Mouse (Mus musculus) small intestine, adult 2 months (tissue): ENCODE results near the gene Herpud2. TPM values are rescaled to one million over a fixed set of nuclear protein-coding genes. Genes with fewer than 3 reads are reported as not detected.

Experiments
- H3K27ac ChIP-seq: fragments of 200-500 bp; 2 replicates; pipeline ENCODE4 v1.5.1; 2012; ENCODE audit warnings: low read depth, low read length, control low read depth, inconsistent platforms; ENCODE audit not compliant: insufficient read depth
- H3K27me3 ChIP-seq: fragments of 200-500 bp; 2 replicates; pipeline ENCODE4 v1.6.1; 2012; ENCODE audit warnings: mild to moderate bottlenecking, moderate library complexity, low read length, inconsistent platforms; ENCODE audit not compliant: control insufficient read depth, insufficient read depth
- H3K36me3 ChIP-seq: fragments of 200-500 bp; 2 replicates; pipeline ENCODE4 v1.6.1; 2012; ENCODE audit warnings: mild to moderate bottlenecking, low read length, control low read depth, inconsistent platforms; ENCODE audit not compliant: control insufficient read depth, insufficient read depth
- H3K4me1 ChIP-seq: fragments of 200-500 bp; 2 replicates; pipeline ENCODE4 v1.6.1; 2012; ENCODE audit warnings: low read length, inconsistent platforms, mixed read lengths; ENCODE audit not compliant: control insufficient read depth, insufficient read depth, insufficient read length
- H3K4me3 ChIP-seq: fragments of 200-500 bp; 2 replicates; pipeline ENCODE4 v1.5.1; 2012; ENCODE audit warnings: low read depth, mild to moderate bottlenecking, control low read depth, inconsistent platforms, low read length, moderate library complexity
- CTCF ChIP-seq: fragments of 200-500 bp; IDR thresholded peaks from 2 replicates; pipeline ENCODE4 v1.5.1; 2012; ENCODE audit warnings: low read depth, mild to moderate bottlenecking, control low read depth, inconsistent platforms, low read length, moderate library complexity, mixed read lengths; ENCODE audit not compliant: insufficient replicate concordance, insufficient read length; ENCODE audit errors: extremely low read depth
- POLR2A ChIP-seq: fragments of 200-500 bp; IDR thresholded peaks from 2 replicates; pipeline ENCODE4 v1.6.1; 2012; ENCODE audit warnings: low read depth, mild to moderate bottlenecking, control low read depth, inconsistent platforms, low read length, moderate library complexity
- WGBS: fragments of 180-500 bp; shearing (Covaris S2); methylation state at CpG from one replicate; pipeline ENCODE4 v1.1.7; 2018; 5-methylcytosine and 5-hydroxymethylcytosine counted together
- polyA plus RNA-seq: library from polyadenylated mRNA; depleted of rRNA; stranded (reverse); fragments of >200 nt; gene quantifications from 2 replicates; pipeline ENCODE4 v1.2.3, GENCODE M21; 2012

The Herpud2 gene
- polyA plus RNA-seq, 1 experiment = 50.4 TPM

DNA sequence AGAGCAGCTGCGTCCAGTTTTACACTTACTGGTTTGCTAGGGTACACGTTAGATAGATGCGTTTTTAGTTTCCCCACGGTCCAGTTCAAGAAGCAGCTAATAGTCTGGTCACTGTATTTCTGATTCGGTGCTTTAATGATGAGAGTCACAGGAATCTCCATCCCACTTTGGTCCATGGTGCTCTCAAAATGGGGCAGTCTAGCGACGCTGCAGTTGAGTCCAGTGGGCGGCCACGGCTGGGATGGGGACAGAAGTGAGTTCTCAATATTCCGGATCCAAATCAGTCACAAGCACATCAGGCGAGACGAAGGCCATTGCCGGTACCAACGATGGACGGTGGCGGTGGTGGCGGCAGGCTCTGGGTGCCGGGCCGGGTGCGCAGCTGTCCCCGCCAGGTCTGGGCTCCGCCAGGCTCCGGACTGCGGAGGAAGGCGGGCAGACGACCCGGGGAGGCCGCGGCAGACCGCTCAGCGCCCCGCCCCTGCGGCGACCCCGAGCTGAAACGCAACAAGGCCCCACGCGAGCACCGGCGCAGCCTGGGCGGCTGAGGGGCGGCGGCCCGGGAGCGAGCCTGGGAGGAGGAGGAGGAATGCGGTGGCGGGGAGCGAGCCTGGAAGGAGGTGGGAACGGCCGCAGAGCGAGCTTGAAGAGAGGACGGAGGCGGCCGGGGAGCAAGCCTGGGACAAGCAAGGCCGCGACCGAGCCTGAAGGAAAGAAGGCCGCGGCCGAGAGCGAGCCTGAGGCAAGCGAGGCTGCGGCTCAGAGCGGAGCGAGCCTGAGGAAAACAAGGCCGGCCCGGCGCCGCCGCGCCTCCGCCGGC is 619 bp downstream of the Herpud2 start:
- Histone ChIP-seq H3K4me3 (peak overlapping the region; percentile 79), H3K36me3 (peaks cover 1% of the 10 kb centered on the region; the same call in 1 of the 2 replicates), H3K27ac (peak overlapping the region; percentile 97), H3K4me1 (peaks cover 5% of the 10 kb centered on the region), H3K27me3 (no peaks in the 10 kb centered on the region)
- no peak for TF ChIP-seq CTCF
- no peak; the same call in 1 of the 2 replicates for TF ChIP-seq POLR2A
- under 1% methylated on average over 65 of the region's 73 CpGs for WGBS

DNA sequence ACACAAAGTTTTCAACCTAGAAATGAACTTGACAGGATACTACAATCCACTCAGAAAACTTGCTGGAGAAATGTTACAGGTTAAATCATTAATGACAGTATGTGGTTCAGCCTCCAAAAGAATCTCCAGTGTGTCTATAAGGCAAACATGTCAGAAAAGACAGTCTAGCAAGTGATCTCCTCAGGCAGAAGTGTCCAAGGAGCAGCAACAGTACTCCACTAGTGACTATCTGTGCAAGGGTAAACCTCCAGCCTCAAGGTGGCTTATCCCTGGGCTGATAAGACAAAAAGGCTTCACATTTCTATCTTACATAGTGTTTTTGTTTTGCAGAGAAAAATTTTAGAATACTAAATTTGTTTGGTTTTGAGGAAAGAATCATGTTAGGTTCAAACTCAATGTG is 2.9 kb downstream of the Herpud2 start:
- Histone ChIP-seq H3K4me3 (no peak overlapping the region), H3K36me3 (peaks cover 1% of the 10 kb centered on the region; the same call in 1 of the 2 replicates), H3K27ac (no peak overlapping the region), H3K27me3 (no peaks in the 10 kb centered on the region), H3K4me1 (peaks cover 5% of the 10 kb centered on the region)
- TF ChIP-seq POLR2A (no peak), CTCF (no peak)

DNA sequence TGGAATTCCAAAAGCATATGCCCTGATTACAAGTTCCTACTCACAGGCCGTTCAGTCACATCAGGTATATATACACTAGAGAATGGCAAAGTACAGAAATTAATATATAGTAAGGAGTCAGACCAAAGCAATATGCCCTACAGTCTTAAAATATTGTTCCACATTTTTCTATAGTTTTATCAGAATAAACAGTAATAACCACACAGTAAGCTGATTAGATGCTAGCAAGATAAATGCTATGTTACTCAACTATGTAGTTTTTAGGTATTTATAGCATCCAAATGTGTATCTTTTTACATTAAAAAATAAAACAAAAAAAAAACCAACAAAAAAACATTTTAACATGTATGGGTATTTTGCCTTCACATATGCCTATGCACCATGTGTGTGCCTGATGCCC is 5.7 kb downstream of the Herpud2 start:
- no peak overlapping the region for H3K4me3 ChIP-seq
- 85% methylated on average over 1 of the region's 1 CpGs for WGBS
- H3K27me3 ChIP-seq = no peaks in the 10 kb centered on the region
- H3K27ac ChIP-seq = no peak overlapping the region
- H3K36me3 ChIP-seq = peaks cover 1% of the 10 kb centered on the region; the same call in 1 of the 2 replicates
- peaks cover 5% of the 10 kb centered on the region for H3K4me1 ChIP-seq
- TF ChIP-seq POLR2A (no peak), CTCF (no peak)

DNA sequence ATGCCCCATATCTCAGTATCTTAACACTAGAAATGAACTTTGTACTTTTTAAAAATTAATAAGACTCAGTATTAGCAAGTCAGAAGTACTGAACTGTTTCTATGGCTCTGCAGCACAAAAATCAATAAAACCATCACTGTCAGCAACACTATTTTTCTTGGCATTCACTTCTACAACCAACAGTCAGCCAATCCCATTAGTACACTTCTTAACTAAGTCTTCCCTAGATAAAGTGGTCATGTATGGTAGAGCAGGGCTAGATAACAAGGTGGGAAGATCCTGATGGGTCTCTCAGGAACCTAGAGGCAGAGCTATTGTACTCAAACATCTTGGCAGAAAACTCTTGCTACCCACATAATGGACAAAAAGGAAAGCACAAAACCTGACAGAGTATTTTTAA is 7.7 kb downstream of the Herpud2 start:
- Histone ChIP-seq H3K27me3 (no peaks in the 10 kb centered on the region), H3K27ac (no peak overlapping the region), H3K4me1 (peaks cover 5% of the 10 kb centered on the region; the same call in 1 of the 2 replicates), H3K36me3 (peaks cover 1% of the 10 kb centered on the region; the same call in 1 of the 2 replicates), H3K4me3 (no peak overlapping the region)
- TF ChIP-seq POLR2A (no peak), CTCF (no peak)

DNA sequence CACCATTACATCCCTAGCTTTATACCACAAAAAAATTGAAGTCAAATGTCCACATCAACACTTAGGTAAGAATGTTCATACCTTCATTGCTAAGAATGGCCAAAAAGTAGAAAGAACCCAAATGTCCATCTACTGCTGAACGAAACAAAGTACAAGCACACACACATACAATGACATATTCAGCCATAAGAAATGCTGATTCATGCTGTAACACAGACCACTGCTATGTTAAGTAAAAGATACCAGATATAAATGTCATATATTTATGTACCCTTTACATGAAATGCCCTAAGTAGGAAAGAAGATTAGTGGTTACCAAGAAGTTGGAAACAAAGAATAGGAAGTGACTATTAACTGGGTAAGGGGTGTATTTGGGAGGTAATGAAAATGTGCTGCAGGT is 8.6 kb downstream of the Herpud2 start:
- Histone ChIP-seq H3K27me3 (no peaks in the 10 kb centered on the region), H3K4me3 (no peak overlapping the region), H3K27ac (no peak overlapping the region), H3K36me3 (peaks cover 1% of the 10 kb centered on the region; the same call in 1 of the 2 replicates), H3K4me1 (0 out of 2 replicates have a peak, but pooled peaks cover 2% of the 10 kb centered on the region)
- WGBS = 94% methylated on average over 1 of the region's 1 CpGs
- no peak for TF ChIP-seq POLR2A
- no peak for TF ChIP-seq CTCF

DNA sequence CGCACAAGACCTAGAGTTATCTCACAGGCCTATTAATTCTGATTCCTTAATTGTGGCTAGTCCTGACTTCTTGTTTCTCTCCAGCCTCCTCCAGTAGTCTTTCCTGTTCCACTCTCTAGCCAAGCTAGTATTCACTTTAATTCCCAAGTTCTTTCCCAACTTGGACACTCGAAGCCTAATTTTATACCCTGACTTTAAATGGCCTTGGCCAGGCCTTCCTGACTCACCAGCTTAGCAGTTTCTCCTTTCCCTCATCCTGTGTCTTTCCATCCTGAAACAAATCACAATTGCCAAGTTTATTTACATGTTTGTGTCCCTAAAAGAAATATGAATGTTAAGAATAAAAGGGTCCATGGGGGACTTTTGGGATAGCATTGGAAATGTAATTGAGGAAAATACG is 9.6 kb downstream of the Herpud2 start:
- TF ChIP-seq CTCF = no peak
- no peak for TF ChIP-seq POLR2A
- Histone ChIP-seq H3K4me3 (no peak overlapping the region), H3K27ac (no peak overlapping the region), H3K27me3 (no peaks in the 10 kb centered on the region), H3K36me3 (peaks cover 1% of the 10 kb centered on the region; the same call in 1 of the 2 replicates), H3K4me1 (0 out of 2 replicates have a peak, but pooled peaks cover 2% of the 10 kb centered on the region)
- WGBS = 90% methylated on average over 3 of the region's 3 CpGs

DNA sequence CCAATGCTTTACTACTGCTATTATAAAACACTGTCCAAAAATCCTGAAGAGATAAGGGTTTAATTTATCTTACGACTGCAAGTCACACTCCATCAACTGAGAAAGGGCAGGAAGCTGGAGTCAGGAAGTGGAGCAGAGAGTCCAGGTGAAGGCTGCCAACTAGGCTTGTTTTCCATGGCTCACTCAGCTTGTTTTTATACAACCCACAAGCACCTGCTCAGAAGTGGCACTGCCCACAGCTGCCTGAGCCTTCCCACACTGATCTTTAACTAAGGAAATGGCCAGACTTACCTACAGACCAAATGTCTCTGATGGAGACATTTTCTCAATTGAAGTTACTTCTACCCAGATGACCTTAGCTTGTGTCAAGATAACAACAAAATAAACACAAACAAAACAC is 11.3 kb downstream of the Herpud2 start:
- no peaks in the 10 kb centered on the region for H3K27me3 ChIP-seq
- TF ChIP-seq CTCF (no peak), POLR2A (no peak)
- H3K4me3 ChIP-seq = no peak overlapping the region
- H3K36me3 ChIP-seq = no peaks in the 10 kb centered on the region
- H3K27ac ChIP-seq = no peak overlapping the region
- no peaks in the 10 kb centered on the region for H3K4me1 ChIP-seq
- WGBS = 15% methylated on average over 1 of the region's 1 CpGs

DNA sequence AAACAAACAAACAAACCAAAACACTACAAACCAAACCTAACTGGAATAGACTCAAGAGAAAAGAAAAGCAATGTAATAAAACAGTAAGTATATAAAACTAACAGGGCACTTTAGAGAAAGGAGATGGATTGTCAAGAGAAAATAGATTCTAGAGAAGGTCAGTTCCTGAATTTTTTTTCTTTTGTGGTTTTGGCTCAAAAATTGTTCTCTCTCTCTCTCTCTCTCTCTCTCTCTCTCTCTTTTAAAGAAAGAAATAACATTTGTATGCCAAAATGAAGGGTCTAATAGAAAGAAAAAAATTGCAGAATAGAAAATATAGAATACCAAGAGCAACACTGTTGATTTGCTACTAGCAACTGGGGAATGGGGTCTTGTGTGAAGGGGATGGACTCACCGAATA is 12.7 kb downstream of the Herpud2 start:
- whole genome bisulfite sequencing = 98% methylated on average over 1 of the region's 1 CpGs
- TF ChIP-seq CTCF (no peak), POLR2A (no peak)
- H3K27ac ChIP-seq = no peak overlapping the region
- H3K4me1 ChIP-seq = no peaks in the 10 kb centered on the region
- no peaks in the 10 kb centered on the region for H3K36me3 ChIP-seq
- H3K27me3 ChIP-seq = no peaks in the 10 kb centered on the region
- H3K4me3 ChIP-seq = no peak overlapping the region
